Mouse (Mus musculus) CH12.LX (cell line): ENCODE data around the gene Foxc2.

Experiments
- CHD1 ChIP-seq: IDR thresholded peaks from 2 replicates; pipeline ENCODE4 v1.6.1; 2012; ENCODE audit warnings: low read depth, low read length, improper control_type of control experiment, inconsistent platforms
- EP300 ChIP-seq: IDR thresholded peaks from 2 replicates; pipeline ENCODE4 v1.6.1; 2011; ENCODE audit warnings: low read length, improper control_type of control experiment
- POLR2A ChIP-seq: IDR thresholded peaks from 2 replicates; pipeline ENCODE4 v1.6.1; 2011; ENCODE audit warnings: low read depth, mild to moderate bottlenecking, improper control_type of control experiment, low read length

- TF ChIP-seq CHD1 = no peak
- no peak for TF ChIP-seq POLR2A
- TF ChIP-seq EP300 = no peak
Observed at GRCm38 (mm10) chr8:121084210-121084951, 31.6 kb upstream of the Foxc2 start, which contains the start of gene Foxf1.
